In genomic region chr10:80075924-80076323, GRCm38 (mm10) we compare ENCODE assay signal across 9 mouse cellular contexts. TPM values are rescaled to one million over a fixed set of nuclear protein-coding genes. Genes with fewer than 3 reads are reported as not detected.
A peak's percentile ranks its signal among the peaks of the same experiment; 100 is the strongest.
DNase-seq lines count a peak whose midpoint lies in the region; ATAC-seq lines count a peak whose summit lies in the region.
"Had no signal": no experiment of that assay in that cellular context is flagged by ENCODE, and none has a peak within 500 bp of the region (broad histone marks: within the 10 kb centered on the region; RNA-seq: fewer than 3 reads in every experiment).

No protein-coding gene starts in this region.

- no peak for DNase-seq in heart, adult 8-10 months (ENCODE audit: low spot score)
- peak; percentile 73 for DNase-seq in midbrain, embryonic 11.5 days (ENCODE audit: low spot score, missing footprints)
- DNase-seq in midbrain, embryonic 14.5 days, result no peak
- DNase-seq in ovary, postnatal 36 days (ENCODE audit: low spot score), result no peak
- no peak for DNase-seq in right cerebral cortex, postnatal 4 days

- H3K9ac ChIP-seq in heart, embryonic 15.5 days, result no peak overlapping the region
- no peak overlapping the region for H3K9ac ChIP-seq in midbrain, embryonic 11.5 days (ENCODE audit: low read length)
- no peak overlapping the region for H3K9ac ChIP-seq in midbrain, embryonic 14.5 days (replicated peaks; ENCODE audit: low read length)
- 0 out of 2 replicates have a peak overlapping the region, but pooled peaks have one; percentile 58 for H3K9ac ChIP-seq in intestine, embryonic 16.5 days (ENCODE audit: low read depth, low read length)
- H3K9ac ChIP-seq: forebrain, embryonic 15.5 days had no signal

- WGBS in heart, embryonic 15.5 days, result 75% methylated on average over 1 of the region's 1 CpGs
- WGBS in midbrain, embryonic 11.5 days, result 37% methylated on average over 1 of the region's 1 CpGs
- 18% methylated on average over 1 of the region's 1 CpGs for WGBS in midbrain, embryonic 14.5 days
- WGBS in intestine, embryonic 16.5 days, result 63% methylated on average over 1 of the region's 1 CpGs

- H3K36me3 ChIP-seq in heart, embryonic 15.5 days, result peaks cover 14% of the 10 kb centered on the region; the same call in 1 of the 2 replicates
- no peaks in the 10 kb centered on the region for H3K36me3 ChIP-seq in midbrain, embryonic 11.5 days (ENCODE audit: control insufficient read depth, insufficient read depth, low read length)
- peaks cover 27% of the 10 kb centered on the region for H3K36me3 ChIP-seq in midbrain, embryonic 14.5 days (ENCODE audit: control insufficient read depth, insufficient read depth, low read length)
- H3K36me3 ChIP-seq in intestine, embryonic 16.5 days (ENCODE audit: control insufficient read depth, insufficient read depth, low read length), result no peaks in the 10 kb centered on the region

- H3K4me1 ChIP-seq in heart, embryonic 15.5 days (replicated peaks), result peaks cover 48% of the 10 kb centered on the region
- no peaks in the 10 kb centered on the region for H3K4me1 ChIP-seq in midbrain, embryonic 11.5 days (ENCODE audit: control insufficient read depth, insufficient read depth, low read length)
- H3K4me1 ChIP-seq in midbrain, embryonic 14.5 days (ENCODE audit: control insufficient read depth, insufficient read depth, low read length), result no peaks in the 10 kb centered on the region
- H3K4me1 ChIP-seq in intestine, embryonic 16.5 days (ENCODE audit: control insufficient read depth, insufficient read depth, low read length), result peaks cover 28% of the 10 kb centered on the region
- H3K4me1 ChIP-seq: forebrain, embryonic 15.5 days had no signal

- no peaks in the 10 kb centered on the region for H3K27me3 ChIP-seq in heart, embryonic 15.5 days
- H3K27me3 ChIP-seq in midbrain, embryonic 11.5 days (ENCODE audit: control insufficient read depth, insufficient read depth, low read length), result no peaks in the 10 kb centered on the region
- no peaks in the 10 kb centered on the region for H3K27me3 ChIP-seq in midbrain, embryonic 14.5 days (ENCODE audit: control insufficient read depth, insufficient read depth, low read length)
- no peaks in the 10 kb centered on the region for H3K27me3 ChIP-seq in intestine, embryonic 16.5 days (replicated peaks; ENCODE audit: control insufficient read depth, insufficient read depth, low read length)
- H3K27me3 ChIP-seq: forebrain, embryonic 15.5 days had no signal

- no peaks in the 10 kb centered on the region for H3K9me3 ChIP-seq in heart, embryonic 15.5 days (replicated peaks)
- no peaks in the 10 kb centered on the region for H3K9me3 ChIP-seq in midbrain, embryonic 11.5 days (ENCODE audit: control insufficient read depth, low read length)
- no peaks in the 10 kb centered on the region for H3K9me3 ChIP-seq in midbrain, embryonic 14.5 days (ENCODE audit: control insufficient read depth, low read length)
- no peaks in the 10 kb centered on the region for H3K9me3 ChIP-seq in intestine, embryonic 16.5 days (ENCODE audit: control insufficient read depth, low read length)
- H3K9me3 ChIP-seq: forebrain, embryonic 15.5 days had no signal

- 0 out of 2 replicates have a peak overlapping the region, but pooled peaks have one; percentile 48 for H3K27ac ChIP-seq in heart, embryonic 15.5 days
- no peak overlapping the region for H3K27ac ChIP-seq in midbrain, embryonic 11.5 days (ENCODE audit: low read depth, low read length)
- no peak overlapping the region for H3K27ac ChIP-seq in midbrain, embryonic 14.5 days (replicated peaks; ENCODE audit: low read depth, low read length)
- no peak overlapping the region; the same call in 1 of the 2 replicates for H3K27ac ChIP-seq in intestine, embryonic 16.5 days (ENCODE audit: low read length)
- H3K27ac ChIP-seq: forebrain, embryonic 15.5 days had no signal

- no peak overlapping the region for H3K4me2 ChIP-seq in heart, embryonic 15.5 days
- no peak overlapping the region for H3K4me2 ChIP-seq in midbrain, embryonic 11.5 days
- H3K4me2 ChIP-seq in midbrain, embryonic 14.5 days (ENCODE audit: low read length), result no peak overlapping the region
- H3K4me2 ChIP-seq in intestine, embryonic 16.5 days (ENCODE audit: low read depth, low read length), result no peak overlapping the region
- H3K4me2 ChIP-seq: forebrain, embryonic 15.5 days had no signal

- H3K4me3 ChIP-seq in heart, embryonic 15.5 days, result no peak overlapping the region
- H3K4me3 ChIP-seq in midbrain, embryonic 11.5 days (ENCODE audit: low read depth, low read length), result no peak overlapping the region
- H3K4me3 ChIP-seq in midbrain, embryonic 14.5 days (replicated peaks; ENCODE audit: low read depth, low read length), result no peak overlapping the region
- no peak overlapping the region for H3K4me3 ChIP-seq in intestine, embryonic 16.5 days (ENCODE audit: low read length)
- H3K4me3 ChIP-seq: forebrain, embryonic 15.5 days had no signal

- ATAC-seq in heart, embryonic 15.5 days (replicated peaks; ENCODE audit: insufficient number of reproducible peaks, insufficient read depth, low FRiP score, low read depth), result no peak
- ATAC-seq in midbrain, embryonic 11.5 days (ENCODE audit: low FRiP score), result no peak
- ATAC-seq in midbrain, embryonic 14.5 days (ENCODE audit: low FRiP score, low TSS enrichment), result no peak
- ATAC-seq in intestine, embryonic 16.5 days, result no peak
- no peak for ATAC-seq in erythroid progenitor cell, adult 5-6 weeks (replicated peaks; ENCODE audit: low FRiP score, poor library complexity, severe bottlenecking)
- ATAC-seq: forebrain, embryonic 15.5 days had no signal

RNA-seq across cellular contexts. Expression of gene Gpx4, which starts 29.0 kb away (rescaled TPM):
- 628 and 658 TPM in 2 replicates for polyA plus RNA-seq in heart, embryonic 15.5 days (2015; fragmentation: Nextera tagmentation; extraction: Ambion mirVana)
- total RNA-seq in heart, adult 8-10 months (2022), result 1,000 to 10,000 TPM; 1,048 to 1,125 (median 1,067) TPM
- polyA plus RNA-seq in midbrain, embryonic 11.5 days (2014; fragmentation: Nextera tagmentation; extraction: Ambion mirVana), result 581 and 594 TPM in 2 replicates
- polyA plus RNA-seq in midbrain, embryonic 14.5 days (2014; fragmentation: Nextera tagmentation; extraction: Ambion mirVana), result 508 and 543 TPM in 2 replicates
- 942 and 972 TPM in 2 replicates for polyA plus RNA-seq in intestine, embryonic 16.5 days (2015; fragmentation: Nextera tagmentation; extraction: Ambion mirVana)
- 371 and 490 TPM in 2 replicates for total RNA-seq in erythroid progenitor cell, adult 5-6 weeks (2015; ENCODE audit: low replicate concordance)
- 239 and 372 TPM in 2 replicates for total RNA-seq in erythroid progenitor cell, adult 5-6 weeks (2017; ENCODE audit: low replicate concordance)

RNA-seq across cellular contexts. Expression of gene Sbno2, which starts 29.4 kb away (rescaled TPM):
- polyA plus RNA-seq in heart, embryonic 15.5 days (2015; fragmentation: Nextera tagmentation; extraction: Ambion mirVana), result 8.3 and 13.9 TPM in 2 replicates
- 10 to 100 TPM in 3 of 4 experiments, 1 to 10 TPM in 1; 9.5 to 12.0 (median 11.1) TPM for total RNA-seq in heart, adult 8-10 months (2022)
- polyA plus RNA-seq in midbrain, embryonic 11.5 days (2014; fragmentation: Nextera tagmentation; extraction: Ambion mirVana), result 7.0 and 7.3 TPM in 2 replicates
- polyA plus RNA-seq in midbrain, embryonic 14.5 days (2014; fragmentation: Nextera tagmentation; extraction: Ambion mirVana), result 13.2 and 13.3 TPM in 2 replicates
- 13.4 and 14.3 TPM in 2 replicates for polyA plus RNA-seq in intestine, embryonic 16.5 days (2015; fragmentation: Nextera tagmentation; extraction: Ambion mirVana)
- 19.5 and 21.8 TPM in 2 replicates for total RNA-seq in erythroid progenitor cell, adult 5-6 weeks (2015; ENCODE audit: low replicate concordance)
- total RNA-seq in erythroid progenitor cell, adult 5-6 weeks (2017; ENCODE audit: low replicate concordance), result 34.3 and 36.1 TPM in 2 replicates

RNA-seq across cellular contexts. Expression of gene Polr2e, which starts 36.3 kb away (rescaled TPM):
- 115 and 136 TPM in 2 replicates for polyA plus RNA-seq in heart, embryonic 15.5 days (2015; fragmentation: Nextera tagmentation; extraction: Ambion mirVana)
- 100 to 1,000 TPM in 2 of 4 experiments, 10 to 100 TPM in 2; 91.7 to 106 (median 100) TPM for total RNA-seq in heart, adult 8-10 months (2022)
- polyA plus RNA-seq in midbrain, embryonic 11.5 days (2014; fragmentation: Nextera tagmentation; extraction: Ambion mirVana), result 200 and 225 TPM in 2 replicates
- polyA plus RNA-seq in midbrain, embryonic 14.5 days (2014; fragmentation: Nextera tagmentation; extraction: Ambion mirVana), result 157 and 167 TPM in 2 replicates
- 190 and 212 TPM in 2 replicates for polyA plus RNA-seq in intestine, embryonic 16.5 days (2015; fragmentation: Nextera tagmentation; extraction: Ambion mirVana)
- 18.4 and 20.5 TPM in 2 replicates for total RNA-seq in erythroid progenitor cell, adult 5-6 weeks (2015; ENCODE audit: low replicate concordance)
- total RNA-seq in erythroid progenitor cell, adult 5-6 weeks (2017; ENCODE audit: low replicate concordance), result 14.6 and 28.4 TPM in 2 replicates

RNA-seq across cellular contexts. Expression of gene Stk11, which starts 39.7 kb away (rescaled TPM):
- 10.0 and 14.2 TPM in 2 replicates for polyA plus RNA-seq in heart, embryonic 15.5 days (2015; fragmentation: Nextera tagmentation; extraction: Ambion mirVana)
- 100 to 1,000 TPM; 148 to 176 (median 153) TPM for total RNA-seq in heart, adult 8-10 months (2022)
- 18.5 and 23.1 TPM in 2 replicates for polyA plus RNA-seq in midbrain, embryonic 11.5 days (2014; fragmentation: Nextera tagmentation; extraction: Ambion mirVana)
- polyA plus RNA-seq in midbrain, embryonic 14.5 days (2014; fragmentation: Nextera tagmentation; extraction: Ambion mirVana), result 26.5 and 38.7 TPM in 2 replicates
- polyA plus RNA-seq in intestine, embryonic 16.5 days (2015; fragmentation: Nextera tagmentation; extraction: Ambion mirVana), result 13.8 and 15.7 TPM in 2 replicates
- 224 and 296 TPM in 2 replicates for total RNA-seq in erythroid progenitor cell, adult 5-6 weeks (2015; ENCODE audit: low replicate concordance)
- 440 and 520 TPM in 2 replicates for total RNA-seq in erythroid progenitor cell, adult 5-6 weeks (2017; ENCODE audit: low replicate concordance)

RNA-seq across cellular contexts. Expression of gene Arhgap45, which starts 59.5 kb away (rescaled TPM):
- polyA plus RNA-seq in heart, embryonic 15.5 days (2015; fragmentation: Nextera tagmentation; extraction: Ambion mirVana), result 4.7 and 14.4 TPM in 2 replicates
- total RNA-seq in heart, adult 8-10 months (2022), result 1 to 10 TPM; 2.9 to 5.1 (median 3.4) TPM
- 3.6 and 3.8 TPM in 2 replicates for polyA plus RNA-seq in midbrain, embryonic 11.5 days (2014; fragmentation: Nextera tagmentation; extraction: Ambion mirVana)
- 0.39 and 1.4 TPM in 2 replicates for polyA plus RNA-seq in midbrain, embryonic 14.5 days (2014; fragmentation: Nextera tagmentation; extraction: Ambion mirVana)
- 6.0 and 7.3 TPM in 2 replicates for polyA plus RNA-seq in intestine, embryonic 16.5 days (2015; fragmentation: Nextera tagmentation; extraction: Ambion mirVana)
- 23.4 and 23.9 TPM in 2 replicates for total RNA-seq in erythroid progenitor cell, adult 5-6 weeks (2015; ENCODE audit: low replicate concordance)
- total RNA-seq in erythroid progenitor cell, adult 5-6 weeks (2017; ENCODE audit: low replicate concordance), result 16.0 and 28.8 TPM in 2 replicates
